Mouse (Mus musculus): ENCODE measurements around the gene Mks1. TPM values are rescaled to one million over a fixed set of nuclear protein-coding genes. Genes with fewer than 3 reads are reported as not detected.

The Mks1 gene
- total and polyA plus RNA-seq, 3 experiments: 2.2 to 5.4 (median 2.9) TPM

DNA sequence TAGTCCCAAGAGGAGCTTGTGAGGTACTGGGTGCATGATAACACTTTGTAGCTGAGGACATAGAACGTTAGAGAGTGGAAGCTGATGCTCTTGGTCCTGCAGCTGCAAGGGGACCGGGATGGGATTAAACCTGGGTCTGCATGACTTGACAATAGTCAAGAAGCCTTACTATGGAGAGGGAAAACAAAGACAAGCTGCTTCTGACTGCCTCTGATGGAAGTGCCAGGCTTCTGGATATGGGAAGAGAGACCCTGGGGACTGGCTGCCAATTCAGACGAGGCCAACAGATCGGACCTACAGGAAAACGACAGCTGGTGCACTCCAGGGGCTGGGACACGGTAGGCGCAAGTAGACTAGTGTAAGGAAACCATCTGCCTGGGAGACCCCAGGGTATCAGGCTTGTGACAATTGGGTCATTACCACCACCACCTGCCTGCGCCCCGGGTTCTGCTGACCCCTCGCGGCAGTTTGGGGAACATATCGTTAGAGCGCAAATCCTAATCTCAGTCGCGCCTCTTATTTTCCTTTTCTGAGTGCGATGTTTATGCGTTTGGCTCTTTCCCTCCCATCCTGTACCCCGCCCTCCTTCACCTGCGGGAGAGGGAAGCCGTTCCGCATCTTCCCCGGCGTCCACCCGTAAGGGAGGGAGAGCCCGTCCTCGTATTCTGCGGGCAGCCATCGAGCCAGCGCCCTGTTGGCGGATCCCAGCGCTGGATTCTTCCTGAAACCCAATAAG is 36.1 kb upstream of the Mks1 start:
- TF ChIP-seq POLR2A (IDR thresholded peaks at IDR 0.05; ENCODE audit: insufficient read depth, low read depth, low read length) (no peak), CTCF (IDR thresholded peaks at IDR 0.05) (peak; percentile 79), EP300 (IDR thresholded peaks at IDR 0.05; ENCODE audit: insufficient read depth, low read depth, low read length) (no peak)
- Histone ChIP-seq H3K27me3 (ENCODE audit: control insufficient read depth, insufficient read depth, low read length) (no peaks in the 10 kb centered on the region), H3K36me3 (ENCODE audit: control insufficient read depth, insufficient read depth, low read length) (no peaks in the 10 kb centered on the region), H3K9ac (ENCODE audit: low read depth, low read length) (no peak overlapping the region), H3K79me2 (replicated peaks; ENCODE audit: control insufficient read depth, insufficient read depth, low read length) (no peaks in the 10 kb centered on the region), H3K4me3 (no peak overlapping the region; the same call in 1 of the 2 replicates), H3K27ac (no peak overlapping the region), H3K4me1 (ENCODE audit: control insufficient read depth, insufficient read depth, low read length) (no peaks in the 10 kb centered on the region)
- intact Hi-C loops (cut with DNase I): loop anchor here (1.0 kb wide), 1 partner anchor 155 kb away; the partner anchor contains the start of gene Rnf43
- WGBS: 3% methylated on average over 31 of the region's 31 CpGs
- DNase-seq: peak in 1 of 2 experiments; percentile 42

DNA sequence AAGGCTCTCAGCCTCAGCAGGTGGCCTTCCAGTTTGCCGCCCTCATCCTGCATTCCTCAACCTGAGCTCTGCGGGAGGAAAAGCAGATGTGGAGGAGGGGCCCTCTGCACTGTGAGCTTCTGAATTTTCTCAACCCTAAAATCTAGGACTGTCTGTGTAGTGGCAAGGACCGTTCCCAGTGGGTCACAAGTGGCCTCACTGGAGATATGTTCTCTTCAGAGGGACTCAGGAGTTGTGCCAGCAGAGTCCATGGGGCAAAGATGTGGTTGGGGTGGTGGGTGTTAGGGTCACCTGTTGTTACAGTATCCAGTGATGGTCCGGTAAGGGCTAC is 35.6 kb upstream of the Mks1 start:
- H3K27ac ChIP-seq: no peak overlapping the region
- H3K36me3 ChIP-seq (ENCODE audit: control insufficient read depth, insufficient read depth, low read length): no peaks in the 10 kb centered on the region
- H3K27me3 ChIP-seq (ENCODE audit: control insufficient read depth, insufficient read depth, low read length): no peaks in the 10 kb centered on the region
- H3K79me2 ChIP-seq (replicated peaks; ENCODE audit: control insufficient read depth, insufficient read depth, low read length): no peaks in the 10 kb centered on the region
- 21% methylated on average over 4 of the region's 4 CpGs for whole genome bisulfite sequencing
- no peak for TF ChIP-seq POLR2A (IDR thresholded peaks at IDR 0.05; ENCODE audit: insufficient read depth, low read depth, low read length)
- TF ChIP-seq EP300 (IDR thresholded peaks at IDR 0.05; ENCODE audit: insufficient read depth, low read depth, low read length): no peak
- TF ChIP-seq CTCF (IDR thresholded peaks at IDR 0.05): no peak
- no peaks in the 10 kb centered on the region for H3K4me1 ChIP-seq (ENCODE audit: control insufficient read depth, insufficient read depth, low read length)
- intact Hi-C loops (cut with DNase I): loop anchor here (1.0 kb wide), 1 partner anchor 155 kb away; the partner anchor contains the start of gene Rnf43
- no peak overlapping the region for H3K4me3 ChIP-seq
- no peak overlapping the region for H3K9ac ChIP-seq (ENCODE audit: low read depth, low read length)
- no peak for DNase-seq

DNA sequence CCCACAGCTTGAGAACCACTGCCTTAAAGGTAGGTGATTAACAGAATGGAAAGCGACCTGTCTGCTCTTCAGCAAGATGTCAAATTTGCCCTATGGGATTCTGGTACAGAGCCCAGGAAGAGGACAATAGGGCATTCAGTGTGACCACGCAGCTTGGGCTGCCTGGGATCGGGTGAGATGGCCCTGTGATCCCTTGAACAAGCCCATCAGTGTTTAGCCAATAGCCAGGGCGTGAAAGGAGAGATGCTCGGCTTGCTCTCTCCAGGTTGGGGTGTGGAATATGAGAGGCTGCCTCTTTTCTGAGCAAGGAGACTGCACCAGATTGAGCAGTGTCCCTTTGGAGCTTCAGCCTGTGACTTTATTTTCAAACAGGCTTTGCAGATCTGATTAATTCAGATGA is 31.5 kb upstream of the Mks1 start:
- H3K27ac ChIP-seq: no peak overlapping the region
- WGBS: 65% methylated on average over 5 of the region's 5 CpGs

DNA sequence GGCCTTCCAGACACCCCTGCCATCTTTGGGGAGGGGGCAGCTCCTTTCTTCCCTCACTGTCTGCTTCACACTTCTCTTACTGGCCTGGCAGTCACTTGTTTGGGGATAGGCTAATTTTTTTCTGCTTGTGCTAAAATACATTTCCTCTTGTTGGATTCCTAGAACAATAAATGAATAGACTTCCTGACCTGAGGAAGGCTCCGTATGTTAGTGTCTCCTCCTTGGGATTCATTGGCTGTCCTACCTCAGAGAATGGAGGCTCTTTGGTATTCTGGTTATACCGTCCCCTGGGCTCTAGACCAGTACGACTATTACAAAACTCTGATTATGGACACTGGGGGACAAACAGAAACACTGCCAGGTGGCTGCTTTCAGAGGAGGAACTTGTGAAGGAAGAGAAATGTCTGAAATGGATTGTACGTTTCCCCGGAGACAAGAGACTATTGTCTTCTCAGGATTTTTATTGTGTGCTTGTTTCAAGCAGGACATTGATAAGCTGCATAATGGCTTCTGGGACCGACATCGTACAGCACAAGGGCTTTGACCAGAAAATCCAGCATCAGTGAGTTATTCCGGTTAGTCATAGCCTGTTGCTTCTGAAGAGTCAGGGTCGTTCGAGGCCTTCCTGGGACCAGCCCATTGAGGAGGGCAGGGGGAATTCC is 24.6 kb upstream of the Mks1 start, which contains the start of gene Lpo:
Gene Lpo (minus strand): TSS at position 51 of the 662 bp plus-strand sequence.
- no peak within 1 kb of the TSS for H3K4me3 ChIP-seq
- 33% methylated on average over 10 of the region's 10 CpGs for whole genome bisulfite sequencing
- DNase-seq: no peak
- H3K27ac ChIP-seq: no peak within 1 kb of the TSS
- no peaks in the 10 kb centered on the region for H3K4me1 ChIP-seq (ENCODE audit: control insufficient read depth, insufficient read depth, low read length)
- H3K27me3 ChIP-seq (ENCODE audit: control insufficient read depth, insufficient read depth, low read length): no peaks in the 10 kb centered on the region
- no peaks in the 10 kb centered on the region for H3K36me3 ChIP-seq (ENCODE audit: control insufficient read depth, insufficient read depth, low read length)
- H3K79me2 ChIP-seq (replicated peaks; ENCODE audit: control insufficient read depth, insufficient read depth, low read length): no peaks in the 10 kb centered on the region
- intact Hi-C loops (cut with DNase I): no loop called here
- TF ChIP-seq POLR2A (IDR thresholded peaks at IDR 0.05; ENCODE audit: insufficient read depth, low read depth, low read length) (no peak), EP300 (IDR thresholded peaks at IDR 0.05; ENCODE audit: insufficient read depth, low read depth, low read length) (no peak), CTCF (IDR thresholded peaks at IDR 0.05) (no peak)
- H3K9ac ChIP-seq (ENCODE audit: low read depth, low read length): no peak within 1 kb of the TSS

More for the DNA sequence above, 31.5 kb upstream of the Mks1 start:
- no peaks in the 10 kb centered on the region for H3K36me3 ChIP-seq (ENCODE audit: control insufficient read depth, insufficient read depth, low read length)
- DNase-seq: no peak
- no peaks in the 10 kb centered on the region for H3K4me1 ChIP-seq (ENCODE audit: control insufficient read depth, insufficient read depth, low read length)
- TF ChIP-seq EP300 (IDR thresholded peaks at IDR 0.05; ENCODE audit: insufficient read depth, low read depth, low read length): no peak
- TF ChIP-seq CTCF (IDR thresholded peaks at IDR 0.05): no peak
- no peak overlapping the region for H3K4me3 ChIP-seq
- H3K9ac ChIP-seq (ENCODE audit: low read depth, low read length): no peak overlapping the region
- intact Hi-C loops (cut with DNase I): no loop called here
- no peaks in the 10 kb centered on the region for H3K79me2 ChIP-seq (replicated peaks; ENCODE audit: control insufficient read depth, insufficient read depth, low read length)
- no peaks in the 10 kb centered on the region for H3K27me3 ChIP-seq (ENCODE audit: control insufficient read depth, insufficient read depth, low read length)

DNA sequence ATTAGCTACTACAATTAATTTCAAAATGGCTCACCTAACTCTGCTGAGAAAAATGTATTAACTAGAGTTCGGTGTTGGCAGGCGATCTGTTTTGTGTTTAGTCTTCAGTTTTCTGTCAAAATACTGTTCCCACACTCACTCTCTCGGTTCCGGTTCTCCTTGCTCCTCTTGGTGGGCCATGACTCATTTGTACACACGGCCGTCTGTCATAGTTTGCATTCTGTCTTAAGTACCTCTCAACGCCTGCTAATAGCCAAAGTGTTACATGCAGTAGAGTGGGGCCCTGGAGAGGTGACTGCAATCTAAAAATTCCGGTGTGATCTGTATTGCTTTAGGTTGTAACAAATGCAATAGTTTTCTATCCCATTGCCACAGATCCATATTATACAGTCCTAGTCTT is 12.3 kb upstream of the Mks1 start:
- H3K27me3 ChIP-seq (ENCODE audit: control insufficient read depth, insufficient read depth, low read length): no peaks in the 10 kb centered on the region
- WGBS: 56% methylated on average over 8 of the region's 8 CpGs
- no peaks in the 10 kb centered on the region for H3K4me1 ChIP-seq (ENCODE audit: control insufficient read depth, insufficient read depth, low read length)
- intact Hi-C loops (cut with DNase I): no loop called here
- H3K36me3 ChIP-seq (ENCODE audit: control insufficient read depth, insufficient read depth, low read length): no peaks in the 10 kb centered on the region
- TF ChIP-seq EP300 (IDR thresholded peaks at IDR 0.05; ENCODE audit: insufficient read depth, low read depth, low read length): no peak
- no peak for TF ChIP-seq POLR2A (IDR thresholded peaks at IDR 0.05; ENCODE audit: insufficient read depth, low read depth, low read length)
- no peak for TF ChIP-seq CTCF (IDR thresholded peaks at IDR 0.05)
- H3K4me3 ChIP-seq: no peak overlapping the region
- H3K27ac ChIP-seq: no peak overlapping the region
- H3K79me2 ChIP-seq (replicated peaks; ENCODE audit: control insufficient read depth, insufficient read depth, low read length): no peaks in the 10 kb centered on the region
- no peak overlapping the region for H3K9ac ChIP-seq (ENCODE audit: low read depth, low read length)
- DNase-seq: no peak

DNA sequence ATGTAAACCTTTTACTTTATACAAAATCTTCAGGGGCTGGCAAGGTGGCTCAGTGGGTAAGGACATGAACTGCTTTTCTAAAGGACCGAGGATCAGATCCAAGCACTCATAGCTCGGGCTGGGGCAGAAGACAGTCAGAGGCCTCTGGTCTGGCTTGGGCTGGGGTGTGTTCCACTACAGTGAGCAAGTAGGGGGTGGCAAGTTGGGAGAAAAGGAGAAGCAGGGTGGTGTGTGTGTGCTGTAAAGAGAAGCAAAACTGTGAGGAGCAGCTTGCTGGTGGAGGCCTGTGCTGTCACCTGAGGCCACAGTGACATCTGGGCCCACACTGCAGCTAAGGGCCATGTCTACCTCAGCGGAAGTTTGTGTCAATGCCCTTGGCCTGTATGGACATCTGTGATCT is 11.6 kb upstream of the Mks1 start:
- H3K36me3 ChIP-seq (ENCODE audit: control insufficient read depth, insufficient read depth, low read length): no peaks in the 10 kb centered on the region
- H3K4me3 ChIP-seq: no peak overlapping the region
- 87% methylated on average over 3 of the region's 3 CpGs for WGBS
- DNase-seq: no peak
- no peak for TF ChIP-seq POLR2A (IDR thresholded peaks at IDR 0.05; ENCODE audit: insufficient read depth, low read depth, low read length)
- TF ChIP-seq CTCF (IDR thresholded peaks at IDR 0.05): no peak
- TF ChIP-seq EP300 (IDR thresholded peaks at IDR 0.05; ENCODE audit: insufficient read depth, low read depth, low read length): no peak
- intact Hi-C loops (cut with DNase I): no loop called here
- no peaks in the 10 kb centered on the region for H3K79me2 ChIP-seq (replicated peaks; ENCODE audit: control insufficient read depth, insufficient read depth, low read length)
- no peaks in the 10 kb centered on the region for H3K4me1 ChIP-seq (ENCODE audit: control insufficient read depth, insufficient read depth, low read length)
- H3K27ac ChIP-seq: no peak overlapping the region
- H3K9ac ChIP-seq (ENCODE audit: low read depth, low read length): no peak overlapping the region
- no peaks in the 10 kb centered on the region for H3K27me3 ChIP-seq (ENCODE audit: control insufficient read depth, insufficient read depth, low read length)
